Mouse (Mus musculus) cerebellum, adult 9-10 months (tissue): ENCODE measurements around the gene Wbp1.
"Not testable (repeated sequence)": the region's sequence is repeated elsewhere in the genome, so short reads cannot be mapped to it uniquely, and the experiment has no call there.

Experiments used
- DNase-seq: peaks from one replicate; pipeline ENCODE4 v3.0.0; 2022

The Wbp1 gene

GRCm38 (mm10) chr6:83120930-83121862 is at the start of gene Wbp1:
Gene Wbp1, minus strand, starts transcription at chr6:83121559.
- DNase-seq: peak; percentile 99

DNA sequence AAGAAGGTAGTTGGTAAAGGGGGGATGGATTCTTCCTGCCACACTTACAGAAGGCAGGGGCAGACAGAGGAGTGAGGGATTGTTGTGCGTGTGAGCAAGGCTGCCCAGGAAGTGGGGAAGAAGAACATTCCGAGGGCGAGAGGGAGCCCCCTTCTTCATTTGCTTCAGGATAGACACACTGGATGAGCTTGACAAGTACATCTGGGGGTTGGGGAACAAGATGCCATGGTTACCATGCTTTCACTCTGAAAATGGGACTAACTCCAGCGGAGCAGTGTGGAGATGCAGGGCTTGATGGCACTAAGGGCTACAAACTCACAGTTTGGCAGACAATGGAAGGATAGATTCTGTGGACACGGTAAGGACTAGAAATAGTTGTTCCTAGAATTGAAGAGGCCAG is 49.7 kb upstream of the Wbp1 start:
- no peak for DNase-seq

DNA sequence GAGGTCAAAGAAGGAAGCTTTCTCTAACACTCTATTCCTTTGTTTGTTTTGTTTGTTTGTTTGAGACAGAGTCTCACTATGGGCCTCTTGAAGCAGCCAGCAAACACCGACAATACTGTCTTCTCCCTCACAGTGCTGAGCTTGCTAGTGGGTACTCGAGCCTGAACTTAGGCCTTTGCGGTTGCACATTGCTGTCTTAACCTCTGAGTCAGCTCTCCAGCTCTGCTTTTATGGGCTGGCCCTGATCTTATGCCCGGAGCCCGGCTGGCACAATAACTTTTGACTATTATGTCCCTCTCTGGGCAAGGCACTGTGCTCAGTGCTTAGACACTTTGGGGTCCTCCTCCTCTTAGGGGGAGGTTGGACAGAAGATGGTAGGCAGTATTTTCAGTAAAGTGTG is 48.5 kb upstream of the Wbp1 start:
- no peak for DNase-seq

DNA sequence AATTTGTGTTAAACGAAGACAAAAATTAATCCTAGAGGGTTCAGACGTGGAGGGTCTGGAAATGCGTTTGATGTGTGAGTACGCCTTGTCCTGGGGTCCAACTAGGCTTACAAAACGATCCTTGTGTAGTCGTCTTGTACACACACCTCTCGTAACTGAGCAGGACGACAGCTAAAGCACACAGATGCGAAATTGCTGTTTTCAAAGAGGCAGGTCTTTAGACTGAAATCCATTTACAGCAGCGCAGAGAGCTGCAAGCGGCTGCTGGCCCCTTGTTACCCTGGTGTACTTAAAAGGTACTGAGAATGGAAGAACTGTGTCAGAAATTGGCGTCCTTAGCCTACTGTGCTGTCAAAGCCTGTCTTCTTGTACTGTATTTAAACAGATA is 44.9 kb upstream of the Wbp1 start:
- DNase-seq: no peak

DNA sequence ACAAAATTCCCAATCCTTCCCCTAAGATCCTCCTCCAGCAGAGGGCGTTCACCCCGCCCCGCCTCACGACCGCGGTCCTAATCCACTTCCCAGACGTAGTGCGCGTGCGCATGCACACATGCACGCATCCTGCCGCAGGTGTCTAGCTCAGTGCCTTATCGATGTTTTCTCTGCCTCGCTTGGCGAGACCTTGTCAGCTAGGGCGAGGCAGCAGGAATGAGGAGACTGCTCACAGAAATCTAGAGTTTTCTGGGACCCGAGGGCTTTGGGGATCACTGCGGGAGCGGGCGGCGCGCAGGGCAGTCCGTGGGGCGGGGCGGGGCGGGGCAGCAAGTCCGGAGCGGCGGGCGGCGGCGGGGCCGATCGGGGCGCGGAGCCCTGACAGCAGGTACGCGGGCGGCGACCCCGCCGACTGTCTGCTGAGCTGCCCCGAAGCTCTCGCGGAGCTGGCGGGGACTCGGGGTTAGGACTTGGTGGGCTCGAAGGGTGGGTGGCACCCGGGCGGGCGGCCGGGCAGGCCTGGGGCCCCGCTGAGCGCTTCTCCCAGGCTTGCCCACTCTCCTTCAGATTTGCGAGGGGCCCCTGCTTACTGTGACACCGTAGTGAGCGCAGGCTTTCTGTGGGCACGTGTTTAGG is 44.4 kb upstream of the Wbp1 start, which contains the start of gene Dctn1:
TSS of gene Dctn1 (plus strand) at position 314 of the 636 bp plus-strand sequence.
- DNase-seq: peak; percentile 96

- no peak for DNase-seq
Measured at GRCm38 (mm10) chr6:83165026-83165606, 43.8 kb upstream of the Wbp1 start.

- DNase-seq: peak; percentile 89
Measured at GRCm38 (mm10) chr6:83162701-83163100, 41.3 kb upstream of the Wbp1 start.

DNA sequence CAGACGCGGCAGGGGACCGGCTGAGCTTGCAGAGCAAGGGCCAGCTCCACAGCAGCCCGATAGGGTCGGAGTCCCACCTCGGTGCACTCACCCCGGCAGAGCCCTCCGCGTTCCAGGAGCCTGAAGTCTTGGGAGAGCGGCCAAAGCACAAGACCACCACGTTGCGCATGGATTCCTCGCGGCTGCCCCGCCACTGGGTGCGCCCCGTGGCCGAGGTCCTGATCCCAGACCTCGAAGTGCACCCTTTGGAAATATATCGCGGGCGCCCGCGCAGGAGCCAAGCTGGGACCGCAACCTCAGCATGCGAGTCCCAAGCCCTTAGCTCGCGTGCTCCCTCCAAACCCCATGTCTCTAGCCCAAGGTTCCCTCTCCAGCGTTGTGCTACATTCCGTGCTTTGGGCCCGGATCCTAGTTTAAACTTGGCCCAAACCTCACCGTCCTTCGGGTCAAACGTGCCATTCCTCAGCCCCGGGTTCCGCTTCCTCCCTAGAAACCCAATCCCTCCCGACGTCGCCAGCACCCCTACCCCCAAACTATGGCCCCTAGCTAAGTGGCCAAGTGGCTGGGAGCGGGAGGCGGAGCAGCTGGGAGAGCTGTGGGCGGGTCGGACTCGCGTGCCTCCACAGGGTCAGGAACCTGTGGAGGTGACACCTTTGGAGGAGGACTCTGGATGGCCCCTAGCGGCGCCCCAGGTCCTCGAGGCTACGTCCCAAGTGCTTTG is 40.7 kb upstream of the Wbp1 start:
- peak; percentile 58 for DNase-seq

- no peak for DNase-seq
Measured at GRCm38 (mm10) chr6:83161442-83161841, 40.1 kb upstream of the Wbp1 start.

GRCm38 (mm10) chr6:83159456-83159855 is 38.1 kb upstream of the Wbp1 start:
- DNase-seq: not testable (repeated sequence)

DNA sequence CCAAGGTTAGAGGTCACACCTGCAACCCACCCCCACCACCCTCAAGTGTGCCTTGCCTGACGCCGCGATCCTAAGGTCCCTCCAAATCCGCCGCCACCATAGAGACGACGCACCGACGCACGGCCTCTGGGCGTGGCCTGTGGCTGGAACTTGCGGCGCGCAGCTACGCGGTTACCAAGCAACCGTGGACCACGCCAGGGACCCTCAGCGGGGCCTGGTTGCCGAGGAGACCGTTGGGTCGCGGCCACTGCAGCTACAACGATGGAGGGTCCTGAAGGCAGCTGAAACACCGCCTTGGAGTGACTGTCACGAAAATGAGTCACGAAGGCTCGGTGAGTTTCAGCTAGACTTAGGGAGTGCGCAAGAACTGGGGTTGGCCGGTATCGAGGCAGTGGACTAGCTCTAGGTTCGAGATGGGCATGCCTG is 34.9 kb upstream of the Wbp1 start, which contains the start of the genes Wdr54 and 1700003E16Rik:
TSS of gene Wdr54 (minus strand) at position 139 of the 426 bp plus-strand sequence.
TSS of gene 1700003E16Rik (plus strand) at position 146 of the 426 bp plus-strand sequence.
- DNase-seq: peak; percentile 69

- DNase-seq: no peak
Measured at GRCm38 (mm10) chr6:83155552-83156238, 34.3 kb upstream of the Wbp1 start.

DNA sequence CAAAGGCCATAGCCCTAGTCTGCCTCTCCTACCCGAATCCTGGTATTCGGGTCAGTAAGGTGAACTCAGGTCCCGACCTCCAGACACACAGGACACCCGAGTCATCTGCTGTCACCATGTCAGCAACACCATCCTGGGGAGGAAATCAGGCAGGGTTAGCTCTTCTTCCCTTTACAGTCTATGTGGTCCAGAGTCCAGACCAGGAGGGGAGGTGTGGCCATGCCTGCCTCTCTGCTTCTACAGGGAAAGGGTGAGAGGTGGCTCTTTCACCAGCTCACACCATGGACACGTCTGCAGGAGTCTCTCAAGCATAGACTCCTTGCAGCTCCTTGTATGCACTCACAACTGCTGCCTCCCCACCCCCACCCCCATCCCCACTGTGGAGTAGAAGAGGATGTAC is 32.1 kb upstream of the Wbp1 start:
- DNase-seq: no peak

DNA sequence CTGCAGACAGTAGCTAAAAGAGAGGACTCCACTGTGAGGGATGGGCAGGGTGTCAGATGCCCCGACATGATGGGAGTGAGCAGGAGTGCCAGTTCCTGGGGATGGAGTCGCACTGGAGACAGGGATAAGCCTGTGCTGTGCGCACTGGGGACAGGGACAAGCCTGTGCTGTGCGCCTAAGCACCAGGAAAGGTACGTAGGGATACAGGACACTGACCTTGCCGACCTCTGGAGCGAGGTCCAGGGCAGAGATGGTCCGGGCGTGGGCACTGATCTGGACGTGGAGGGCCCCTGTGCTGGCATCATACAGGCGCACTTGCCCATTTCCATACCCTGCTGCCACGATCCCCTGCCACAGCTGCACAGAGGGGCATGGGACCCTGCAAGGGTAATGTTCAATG is 31.7 kb upstream of the Wbp1 start:
- no peak for DNase-seq

- no peak for DNase-seq
Measured at GRCm38 (mm10) chr6:83151721-83152120, 30.4 kb upstream of the Wbp1 start.

GRCm38 (mm10) chr6:83147280-83147679 is 25.9 kb upstream of the Wbp1 start:
- no peak for DNase-seq

GRCm38 (mm10) chr6:83145805-83146204 is 24.4 kb upstream of the Wbp1 start:
- no peak for DNase-seq

- no peak for DNase-seq
Measured at GRCm38 (mm10) chr6:83145209-83145608, 23.9 kb upstream of the Wbp1 start.

DNA sequence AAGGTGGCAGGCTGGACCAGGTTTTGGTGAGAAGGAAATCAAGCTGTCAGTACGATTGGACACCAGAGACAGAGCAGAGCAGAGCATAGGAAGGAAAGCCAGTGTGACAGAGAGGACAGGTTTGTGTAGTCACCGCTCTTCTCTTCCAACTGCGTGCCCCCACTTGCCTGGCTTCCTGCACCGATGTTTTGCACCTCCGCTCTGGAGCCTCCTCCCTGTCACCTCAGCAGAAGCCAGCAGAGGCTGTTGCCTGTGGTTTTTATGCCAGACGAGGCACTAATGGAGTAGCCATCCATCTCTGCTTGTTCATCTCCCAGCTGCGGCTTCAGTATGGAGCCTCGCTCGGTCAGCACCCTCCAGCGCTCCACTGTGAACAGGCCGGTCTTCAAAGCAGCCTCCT is 21.5 kb upstream of the Wbp1 start:
- no peak for DNase-seq

DNA sequence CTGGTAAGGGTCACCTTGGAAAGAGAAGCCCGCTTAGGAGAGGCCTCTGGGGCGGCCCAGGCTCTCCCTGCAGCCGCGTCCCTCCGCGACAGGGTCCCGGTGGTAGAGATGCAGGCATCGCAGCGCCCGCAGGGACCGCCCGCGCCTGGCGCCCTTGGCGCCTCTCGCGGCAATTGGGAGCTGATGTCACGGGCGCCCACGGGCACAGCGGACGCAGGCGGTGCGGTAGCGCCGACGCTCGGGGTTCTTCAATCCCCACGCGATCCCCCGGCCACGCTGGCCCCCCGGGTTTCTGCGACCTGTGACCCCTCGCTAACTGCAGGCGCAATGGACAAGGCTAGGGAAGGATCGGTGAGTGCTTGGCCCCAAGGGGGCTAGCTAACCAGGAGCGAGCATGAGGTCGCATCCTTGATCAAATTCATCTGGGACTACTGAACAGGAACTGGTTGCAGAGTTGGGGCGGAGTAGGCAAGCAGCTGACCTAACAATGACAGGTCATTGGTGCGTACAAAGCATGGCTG is 20.9 kb upstream of the Wbp1 start:
- DNase-seq: no peak

GRCm38 (mm10) chr6:83141636-83142035 is 20.3 kb upstream of the Wbp1 start:
- DNase-seq: no peak

DNA sequence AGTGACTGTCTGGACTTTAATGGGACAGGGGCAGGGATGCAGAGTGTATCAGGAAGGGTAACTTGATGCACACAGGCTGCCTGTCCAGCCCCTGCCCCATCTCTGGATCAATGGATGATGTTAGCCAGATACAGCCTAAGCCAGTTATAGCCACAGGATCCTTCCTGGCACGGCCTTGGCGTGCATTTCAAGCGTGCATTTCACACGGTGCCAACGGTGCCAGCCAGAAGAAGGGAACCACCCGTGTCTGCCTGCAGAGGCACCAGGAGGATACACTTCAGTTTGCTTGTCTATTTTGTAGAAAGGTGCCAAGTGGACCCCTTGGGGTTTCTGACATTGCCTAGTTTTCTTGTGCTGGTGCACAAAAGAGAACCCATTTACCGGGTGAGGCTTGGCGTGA is 18.7 kb upstream of the Wbp1 start:
- no peak for DNase-seq
